Mouse (Mus musculus) embryonic facial prominence, embryonic 10.5 days (tissue): Measurements from ENCODE around the gene Cmtm8. TPM values are rescaled to one million over a fixed set of nuclear protein-coding genes. Genes with fewer than 3 reads are reported as not detected.

Experiments used
- DNase-seq: peaks from one replicate; pipeline ENCODE4 v3.0.0-alpha.2; 2017; ENCODE audit warnings: low spot score
- H3K27ac ChIP-seq: fragments of 300-500 bp; sonication (generic); replicated peaks from 2 replicates; pipeline ENCODE4 v1.5.1; 2016; ENCODE audit warnings: mild to moderate bottlenecking
- H3K27me3 ChIP-seq: fragments of 300-500 bp; sonication (generic); replicated peaks from 2 replicates; pipeline ENCODE4 v1.6.1; 2016; ENCODE audit warnings: low read depth, mild to moderate bottlenecking; ENCODE audit not compliant: poor library complexity, severe bottlenecking
- H3K36me3 ChIP-seq: fragments of 300-500 bp; sonication (generic); replicated peaks from 2 replicates; pipeline ENCODE4 v1.6.1; 2016; ENCODE audit warnings: mild to moderate bottlenecking, moderate library complexity
- H3K4me1 ChIP-seq: fragments of 300-500 bp; sonication (generic); 2 replicates; pipeline ENCODE4 v1.6.1; 2016
- H3K4me3 ChIP-seq: fragments of 300-500 bp; sonication (generic); 2 replicates; pipeline ENCODE4 v1.5.1; 2016; ENCODE audit warnings: mild to moderate bottlenecking, moderate library complexity
- H3K9me3 ChIP-seq: fragments of 300-500 bp; sonication (generic); 2 replicates; pipeline ENCODE4 v1.6.1; 2016; ENCODE audit warnings: mild to moderate bottlenecking
- WGBS: fragments of 180-500 bp; shearing (Covaris S2); methylation state at CpG from one replicate; pipeline ENCODE4 v1.1.7; 2016; 5-methylcytosine and 5-hydroxymethylcytosine counted together
- polyA plus RNA-seq: library from polyadenylated mRNA; unstranded; fragments of >200 nt; fragmentation: Nextera tagmentation; extraction: Ambion mirVana; gene quantifications from 2 replicates; pipeline ENCODE4 v1.2.1, GENCODE M21; 2016

The Cmtm8 gene
- polyA plus RNA-seq, 1 experiment from 2014 or later, result 21.3 TPM

- Histone ChIP-seq H3K9me3 (no peaks in the 10 kb centered on the region), H3K27ac (no peak overlapping the region), H3K27me3 (no peaks in the 10 kb centered on the region), H3K4me3 (no peak overlapping the region), H3K36me3 (peaks cover 81% of the 10 kb centered on the region), H3K4me1 (peaks cover 8% of the 10 kb centered on the region)
- no peak for DNase-seq
- 73% methylated on average over 11 of the region's 11 CpGs for WGBS
These were observed 82.1 kb downstream of the Cmtm8 start for GRCm38 (mm10) chr9:114761848-114762247.

GRCm38 (mm10) chr9:114760353-114760752 lies 83.6 kb downstream of the Cmtm8 start:
- no peaks in the 10 kb centered on the region for H3K27me3 ChIP-seq
- H3K4me1 ChIP-seq, result 0 out of 2 replicates have a peak, but pooled peaks cover 3% of the 10 kb centered on the region
- DNase-seq, result no peak
- no peak overlapping the region for H3K27ac ChIP-seq
- H3K4me3 ChIP-seq, result no peak overlapping the region
- 88% methylated on average over 5 of the region's 5 CpGs for WGBS
- H3K9me3 ChIP-seq, result no peaks in the 10 kb centered on the region
- peaks cover 83% of the 10 kb centered on the region for H3K36me3 ChIP-seq

DNA sequence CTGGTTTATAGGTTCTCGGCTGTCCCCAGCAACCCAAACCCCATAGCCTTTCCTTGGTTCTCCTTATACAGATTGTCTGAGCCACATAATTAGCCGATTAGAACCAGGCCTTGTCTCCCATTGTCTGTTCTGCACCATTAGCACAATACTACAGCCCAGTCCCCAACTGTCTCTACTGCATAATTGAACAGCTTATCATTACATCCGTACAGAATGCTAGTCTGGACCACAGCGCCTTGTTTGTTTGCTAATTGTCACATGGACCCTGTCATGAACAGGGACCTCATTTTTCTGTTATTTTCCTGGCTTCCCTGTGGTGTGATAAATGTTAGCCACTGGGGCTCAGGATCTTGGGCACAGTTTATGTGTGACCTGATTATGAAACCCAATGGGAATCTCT lies 84.1 kb downstream of the Cmtm8 start:
- no peak for DNase-seq
- WGBS, result 87% methylated on average over 4 of the region's 4 CpGs
- 0 out of 2 replicates have a peak, but pooled peaks cover 3% of the 10 kb centered on the region for H3K4me1 ChIP-seq
- no peak overlapping the region for H3K4me3 ChIP-seq
- H3K36me3 ChIP-seq, result peaks cover 86% of the 10 kb centered on the region
- no peaks in the 10 kb centered on the region for H3K9me3 ChIP-seq
- no peaks in the 10 kb centered on the region for H3K27me3 ChIP-seq
- no peak overlapping the region for H3K27ac ChIP-seq

DNA sequence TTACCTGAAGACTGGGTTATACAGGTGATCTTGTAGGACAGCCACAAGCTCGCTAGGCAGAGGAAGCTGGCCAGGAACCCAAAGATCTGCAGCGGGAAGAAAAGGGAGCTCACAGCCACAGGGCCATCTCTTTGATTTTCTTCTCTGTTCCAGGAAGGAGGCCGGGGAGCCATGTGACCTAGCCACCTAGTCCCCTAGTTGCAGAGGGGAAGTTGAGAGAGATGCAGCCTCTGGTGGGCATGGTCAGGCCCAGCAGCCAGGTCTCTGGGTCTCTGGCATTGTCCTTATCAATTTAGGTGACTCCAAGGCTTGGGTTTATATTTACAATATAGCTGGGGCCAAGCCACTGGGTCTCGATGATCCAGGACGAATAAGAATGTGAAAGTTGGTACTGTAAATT lies 85.2 kb downstream of the Cmtm8 start:
- no peak for DNase-seq
- 0 out of 2 replicates have a peak, but pooled peaks cover 3% of the 10 kb centered on the region for H3K4me1 ChIP-seq
- 88% methylated on average over 5 of the region's 5 CpGs for WGBS
- no peak overlapping the region for H3K4me3 ChIP-seq
- no peaks in the 10 kb centered on the region for H3K9me3 ChIP-seq
- peaks cover 87% of the 10 kb centered on the region for H3K36me3 ChIP-seq
- no peak overlapping the region for H3K27ac ChIP-seq
- no peaks in the 10 kb centered on the region for H3K27me3 ChIP-seq

GRCm38 (mm10) chr9:114758272-114758671 lies 85.7 kb downstream of the Cmtm8 start:
- Histone ChIP-seq H3K27ac (no peak overlapping the region), H3K4me3 (no peak overlapping the region), H3K9me3 (no peaks in the 10 kb centered on the region), H3K27me3 (no peaks in the 10 kb centered on the region), H3K4me1 (peaks cover 4% of the 10 kb centered on the region), H3K36me3 (peaks cover 85% of the 10 kb centered on the region)
- WGBS, result 88% methylated on average over 7 of the region's 7 CpGs
- DNase-seq, result no peak

DNA sequence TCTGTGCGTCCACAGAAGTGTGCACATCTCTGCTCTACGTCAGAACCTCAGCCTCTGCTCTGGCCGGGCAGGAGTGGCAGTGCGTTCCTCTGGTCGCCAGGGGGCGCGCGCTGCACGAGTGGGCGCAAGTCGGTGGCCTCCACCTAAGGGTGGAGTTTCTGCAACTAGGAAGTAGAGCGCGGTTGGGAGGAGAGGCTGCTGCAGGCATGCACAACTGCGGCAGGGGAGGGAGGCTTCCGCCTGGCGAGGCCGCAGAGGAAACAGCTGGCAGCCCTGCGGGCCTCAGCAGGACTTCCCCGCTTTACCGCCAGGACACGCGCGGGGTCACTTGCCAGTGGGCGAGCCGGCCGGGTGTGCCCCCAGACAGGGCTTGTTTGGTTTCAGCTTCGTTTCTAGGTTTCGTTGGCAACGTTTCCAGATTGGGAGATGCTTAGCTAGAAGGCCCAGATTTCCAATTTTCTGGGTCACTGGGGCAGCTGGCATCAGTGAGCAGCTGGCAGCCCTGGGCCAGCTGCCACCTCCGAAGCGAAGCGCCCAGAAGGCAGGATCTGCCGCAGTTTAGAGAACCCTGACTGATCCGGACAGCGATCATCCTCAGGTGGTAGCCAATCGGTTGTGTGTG lies 91.0 kb downstream of the Cmtm8 start:
- 6% methylated on average over 36 of the region's 36 CpGs for WGBS
- peaks cover 60% of the 10 kb centered on the region for H3K36me3 ChIP-seq
- peak; percentile 91 for DNase-seq
- H3K4me3 ChIP-seq, result peak overlapping the region; percentile 62
- peak overlapping the region; percentile 76 for H3K27ac ChIP-seq
- H3K9me3 ChIP-seq, result no peaks in the 10 kb centered on the region
- H3K4me1 ChIP-seq, result peaks cover 9% of the 10 kb centered on the region
- no peaks in the 10 kb centered on the region for H3K27me3 ChIP-seq

DNA sequence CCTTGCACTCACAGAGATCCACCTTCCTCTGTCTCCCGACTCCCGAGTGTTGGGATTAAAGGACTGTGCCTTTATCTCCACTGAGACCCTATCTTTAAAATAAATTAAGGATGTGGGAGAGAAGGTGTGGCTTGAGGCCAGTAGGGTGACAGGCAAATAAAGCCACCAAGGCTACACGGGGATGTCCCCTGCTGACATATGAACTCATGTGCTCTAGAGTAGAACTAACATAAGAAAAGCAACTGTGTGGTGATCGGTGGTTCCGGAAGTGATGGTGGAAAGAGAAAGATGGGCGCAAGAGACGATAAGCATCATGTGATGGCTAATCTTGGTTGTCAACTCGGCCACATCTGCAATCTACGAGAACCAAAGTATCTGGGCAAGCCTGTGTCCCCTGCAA lies 91.6 kb downstream of the Cmtm8 start:
- H3K4me3 ChIP-seq, result no peak overlapping the region
- 75% methylated on average over 9 of the region's 9 CpGs for WGBS
- H3K36me3 ChIP-seq, result peaks cover 61% of the 10 kb centered on the region

GRCm38 (mm10) chr9:114751582-114751981 lies 92.4 kb downstream of the Cmtm8 start:
- Histone ChIP-seq H3K9me3 (no peaks in the 10 kb centered on the region), H3K27ac (no peak overlapping the region), H3K4me3 (no peak overlapping the region), H3K36me3 (peaks cover 61% of the 10 kb centered on the region), H3K27me3 (no peaks in the 10 kb centered on the region), H3K4me1 (peaks cover 9% of the 10 kb centered on the region)
- 81% methylated on average over 3 of the region's 3 CpGs for WGBS
- no peak for DNase-seq

More for the DNA sequence above, 91.6 kb downstream of the Cmtm8 start:
- no peaks in the 10 kb centered on the region for H3K9me3 ChIP-seq
- DNase-seq, result no peak
- peaks cover 9% of the 10 kb centered on the region for H3K4me1 ChIP-seq
- H3K27ac ChIP-seq, result no peak overlapping the region
- H3K27me3 ChIP-seq, result no peaks in the 10 kb centered on the region

DNA sequence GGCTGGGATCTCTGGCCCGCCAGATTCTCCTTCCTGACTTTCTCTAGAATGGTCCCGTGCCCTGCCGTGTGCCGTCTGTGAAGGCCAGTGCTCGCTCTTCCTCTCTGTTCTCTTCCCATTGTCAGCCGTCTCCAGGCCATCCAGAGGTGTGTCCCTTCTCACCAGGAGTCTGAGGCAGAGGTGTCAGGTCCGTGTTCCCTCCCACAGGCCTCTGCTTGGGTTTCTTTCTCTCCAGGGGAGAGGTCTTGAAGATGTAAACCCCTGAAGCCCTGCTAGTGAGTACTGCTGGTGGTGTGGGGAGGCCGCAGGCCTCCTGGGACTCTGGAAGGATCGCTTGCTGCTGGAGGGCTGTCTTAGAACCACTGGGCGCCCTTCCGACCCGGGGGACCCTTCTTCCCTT lies 96.5 kb downstream of the Cmtm8 start:
- Histone ChIP-seq H3K9me3 (no peaks in the 10 kb centered on the region), H3K27ac (no peak overlapping the region), H3K4me3 (no peak overlapping the region), H3K4me1 (peaks cover 3% of the 10 kb centered on the region; the same call in 1 of the 2 replicates), H3K36me3 (peaks cover 67% of the 10 kb centered on the region), H3K27me3 (no peaks in the 10 kb centered on the region)
- DNase-seq, result no peak
- 88% methylated on average over 12 of the region's 12 CpGs for WGBS

GRCm38 (mm10) chr9:114747012-114747411 lies 96.9 kb downstream of the Cmtm8 start:
- DNase-seq, result no peak
- Histone ChIP-seq H3K27me3 (no peaks in the 10 kb centered on the region), H3K27ac (no peak overlapping the region), H3K4me1 (peaks cover 3% of the 10 kb centered on the region; the same call in 1 of the 2 replicates), H3K4me3 (no peak overlapping the region), H3K9me3 (no peaks in the 10 kb centered on the region), H3K36me3 (peaks cover 70% of the 10 kb centered on the region)
- 92% methylated on average over 10 of the region's 10 CpGs for WGBS

- Histone ChIP-seq H3K4me1 (peaks cover 3% of the 10 kb centered on the region; the same call in 1 of the 2 replicates), H3K36me3 (peaks cover 71% of the 10 kb centered on the region), H3K27me3 (no peaks in the 10 kb centered on the region), H3K9me3 (no peaks in the 10 kb centered on the region), H3K4me3 (no peak overlapping the region), H3K27ac (no peak overlapping the region)
- WGBS, result 81% methylated on average over 4 of the region's 4 CpGs
- DNase-seq, result no peak
These were observed 98.3 kb downstream of the Cmtm8 start for GRCm38 (mm10) chr9:114745654-114746053.

DNA sequence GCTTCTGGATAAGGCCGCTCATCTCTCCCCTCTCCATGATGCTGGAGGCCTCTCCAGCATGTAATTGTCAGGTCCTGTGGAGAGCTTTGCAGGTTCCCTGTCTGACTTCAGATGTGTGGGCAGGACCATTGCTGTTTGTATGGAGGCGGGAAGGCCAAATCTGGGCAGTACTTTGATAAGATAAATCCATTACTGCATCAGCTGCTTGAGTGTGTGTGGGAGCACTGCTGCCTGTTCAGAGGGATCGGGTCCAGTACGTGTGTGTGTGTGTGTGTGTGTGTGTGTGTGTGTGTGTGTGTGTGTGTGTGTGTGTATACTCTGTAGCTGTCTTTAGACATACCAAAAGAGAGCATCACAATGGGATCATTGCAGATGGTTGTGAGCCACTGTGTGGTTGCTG lies 98.8 kb downstream of the Cmtm8 start:
- DNase-seq, result no peak
- Histone ChIP-seq H3K4me3 (no peak overlapping the region), H3K36me3 (peaks cover 69% of the 10 kb centered on the region), H3K27ac (no peak overlapping the region), H3K9me3 (no peaks in the 10 kb centered on the region), H3K4me1 (peaks cover 3% of the 10 kb centered on the region; the same call in 1 of the 2 replicates), H3K27me3 (no peaks in the 10 kb centered on the region)
- 90% methylated on average over 4 of the region's 4 CpGs for WGBS

GRCm38 (mm10) chr9:114742731-114743130 lies 101.2 kb downstream of the Cmtm8 start:
- H3K36me3 ChIP-seq, result peaks cover 57% of the 10 kb centered on the region

More at GRCm38 (mm10) chr9:114742731-114743130, 101.2 kb downstream of the Cmtm8 start:
- Histone ChIP-seq H3K9me3 (no peaks in the 10 kb centered on the region), H3K27ac (no peak overlapping the region), H3K4me1 (peaks cover 3% of the 10 kb centered on the region; the same call in 1 of the 2 replicates), H3K4me3 (no peak overlapping the region), H3K27me3 (no peaks in the 10 kb centered on the region)
- WGBS, result 68% methylated on average over 2 of the region's 2 CpGs
- no peak for DNase-seq
